Mouse (Mus musculus) liver, embryonic 14.5 days (tissue): Measurements from ENCODE around the gene Pea15a.

Experiments used
- CTCF ChIP-seq: IDR thresholded peaks from 2 replicates; pipeline ENCODE4 v1.5.1; 2016; ENCODE audit warnings: antibody characterized with exemption, low read depth, control low read depth
- EP300 ChIP-seq: IDR thresholded peaks from 2 replicates; pipeline ENCODE4 v1.6.1; 2016; ENCODE audit warnings: antibody characterized with exemption, low read depth

- TF ChIP-seq CTCF (no peak), EP300 (no peak)
Observed at GRCm38 (mm10) chr1:172181777-172182176, 24.8 kb downstream of the Pea15a start.
